Mouse (Mus musculus) forebrain, embryonic 12.5 days (tissue): Measurements from ENCODE around the gene 1700013F07Rik. TPM values are rescaled to one million over a fixed set of nuclear protein-coding genes. Genes with fewer than 3 reads are reported as not detected.
"Not testable (repeated sequence)": the region's sequence is repeated elsewhere in the genome, so short reads cannot be mapped to it uniquely, and the experiment has no call there.

Source experiments
- ATAC-seq: fragments of 200-750 bp; cut with Nextera tagmentation; 2 replicates; pipeline ENCODE4 v1.8.0; 2017; ENCODE audit warnings: moderate TSS enrichment; ENCODE audit not compliant: low FRiP score
- H3K27ac ChIP-seq: fragments of 300-500 bp; sonication (generic); 2 replicates; pipeline ENCODE4 v1.5.1; 2016; ENCODE audit warnings: mild to moderate bottlenecking
- H3K27me3 ChIP-seq: fragments of 300-500 bp; sonication (generic); 2 replicates; pipeline ENCODE4 v1.6.1; 2016; ENCODE audit warnings: mild to moderate bottlenecking
- H3K36me3 ChIP-seq: fragments of 300-500 bp; sonication (generic); replicated peaks from 2 replicates; pipeline ENCODE4 v1.6.1; 2016; ENCODE audit warnings: mild to moderate bottlenecking
- H3K4me1 ChIP-seq: fragments of 300-500 bp; sonication (generic); 2 replicates; pipeline ENCODE4 v1.6.1; 2016
- H3K4me2 ChIP-seq: fragments of 300-500 bp; sonication (generic); 2 replicates; pipeline ENCODE4 v1.6.1; 2016; ENCODE audit warnings: mild to moderate bottlenecking, moderate library complexity
- H3K4me3 ChIP-seq: fragments of 300-500 bp; sonication (generic); replicated peaks from 2 replicates; pipeline ENCODE4 v1.5.1; 2016; ENCODE audit warnings: mild to moderate bottlenecking
- H3K9ac ChIP-seq: fragments of 300-500 bp; sonication (generic); 2 replicates; pipeline ENCODE4 v1.6.1; 2016; ENCODE audit warnings: mild to moderate bottlenecking
- H3K9me3 ChIP-seq: fragments of 300-500 bp; sonication (generic); 2 replicates; pipeline ENCODE4 v1.6.1; 2016
- WGBS: fragments of 180-500 bp; shearing (Covaris S2); methylation state at CpG from one replicate; pipeline ENCODE4 v1.1.7; 2016; 5-methylcytosine and 5-hydroxymethylcytosine counted together
- polyA plus RNA-seq: library from polyadenylated mRNA; unstranded; fragments of >200 nt; fragmentation: Nextera tagmentation; extraction: Ambion mirVana; gene quantifications from 2 replicates; pipeline ENCODE4 v1.2.1, GENCODE M21; 2016

Gene 1700013F07Rik
- polyA plus RNA-seq: 0.76 and 1.2 TPM in 2 replicates

- ATAC-seq: no peak
- H3K36me3 ChIP-seq: no peaks in the 10 kb centered on the region
- WGBS: 86% methylated on average over 6 of the region's 6 CpGs
- no peaks in the 10 kb centered on the region for H3K9me3 ChIP-seq
- H3K9ac ChIP-seq: no peak within 1 kb of the TSS
- no peak within 1 kb of the TSS for H3K4me2 ChIP-seq
- H3K4me1 ChIP-seq: peaks cover 14% of the 10 kb centered on the region
- peaks cover 18% of the 10 kb centered on the region for H3K27me3 ChIP-seq
- H3K27ac ChIP-seq: no peak within 1 kb of the TSS
- H3K4me3 ChIP-seq: no peak within 1 kb of the TSS
These were observed at the start of gene 1700013F07Rik for GRCm38 (mm10) chr3:108533951-108534350. Gene 1700013F07Rik, plus strand, starts transcription at chr3:108534150.

- no peaks in the 10 kb centered on the region for H3K9me3 ChIP-seq
- H3K27me3 ChIP-seq: no peaks in the 10 kb centered on the region
- WGBS: 91% methylated on average over 4 of the region's 4 CpGs
- H3K4me3 ChIP-seq: no peak overlapping the region
- no peak for ATAC-seq
- no peak overlapping the region for H3K27ac ChIP-seq
- no peaks in the 10 kb centered on the region for H3K4me1 ChIP-seq
- H3K4me2 ChIP-seq: no peak overlapping the region
- H3K36me3 ChIP-seq: no peaks in the 10 kb centered on the region
- no peak overlapping the region for H3K9ac ChIP-seq
These were observed 49.2 kb upstream of the 1700013F07Rik start for GRCm38 (mm10) chr3:108484749-108485148.

- no peak overlapping the region for H3K9ac ChIP-seq
- no peak overlapping the region for H3K4me2 ChIP-seq
- no peak for ATAC-seq
- H3K36me3 ChIP-seq: no peaks in the 10 kb centered on the region
- no peak overlapping the region for H3K27ac ChIP-seq
- H3K4me1 ChIP-seq: 0 out of 2 replicates have a peak, but pooled peaks cover 2% of the 10 kb centered on the region
- H3K27me3 ChIP-seq: no peaks in the 10 kb centered on the region
- WGBS: 49% methylated on average over 3 of the region's 3 CpGs
- H3K9me3 ChIP-seq: no peaks in the 10 kb centered on the region
- no peak overlapping the region for H3K4me3 ChIP-seq
These were observed 44.0 kb upstream of the 1700013F07Rik start for GRCm38 (mm10) chr3:108489968-108490367.

- Histone ChIP-seq H3K36me3 (no peaks in the 10 kb centered on the region), H3K4me3 (no peak overlapping the region), H3K27me3 (peaks cover 11% of the 10 kb centered on the region; the same call in 1 of the 2 replicates), H3K4me2 (no peak overlapping the region), H3K4me1 (peaks cover 18% of the 10 kb centered on the region), H3K9ac (no peak overlapping the region), H3K9me3 (no peaks in the 10 kb centered on the region), H3K27ac (peak overlapping the region; percentile 33; the same call in 1 of the 2 replicates)
- ATAC-seq: no peak
- WGBS: 59% methylated on average over 9 of the region's 9 CpGs
These were observed 39.0 kb upstream of the 1700013F07Rik start for GRCm38 (mm10) chr3:108494861-108495474.

GRCm38 (mm10) chr3:108495486-108495885 is 38.5 kb upstream of the 1700013F07Rik start:
- peak; percentile 49; the same call in 1 of the 2 replicates for ATAC-seq
- H3K27me3 ChIP-seq: peaks cover 11% of the 10 kb centered on the region; the same call in 1 of the 2 replicates
- H3K4me3 ChIP-seq: no peak overlapping the region
- WGBS: 24% methylated on average over 4 of the region's 4 CpGs
- no peak overlapping the region; the same call in 1 of the 2 replicates for H3K4me2 ChIP-seq
- H3K27ac ChIP-seq: peak overlapping the region; percentile 56; the same call in 1 of the 2 replicates
- no peaks in the 10 kb centered on the region for H3K9me3 ChIP-seq
- no peaks in the 10 kb centered on the region for H3K36me3 ChIP-seq
- peaks cover 18% of the 10 kb centered on the region for H3K4me1 ChIP-seq
- H3K9ac ChIP-seq: no peak overlapping the region

- Histone ChIP-seq H3K27me3 (peaks cover 11% of the 10 kb centered on the region; the same call in 1 of the 2 replicates), H3K36me3 (no peaks in the 10 kb centered on the region), H3K27ac (no peak overlapping the region), H3K4me1 (peaks cover 18% of the 10 kb centered on the region), H3K9me3 (no peaks in the 10 kb centered on the region), H3K4me3 (no peak overlapping the region), H3K4me2 (no peak overlapping the region), H3K9ac (no peak overlapping the region)
- 48% methylated on average over 9 of the region's 9 CpGs for WGBS
- no peak for ATAC-seq
These were observed 36.3 kb upstream of the 1700013F07Rik start for GRCm38 (mm10) chr3:108497602-108498001.

GRCm38 (mm10) chr3:108499826-108500225 is 34.1 kb upstream of the 1700013F07Rik start:
- Histone ChIP-seq H3K4me3 (no peak overlapping the region), H3K9ac (no peak overlapping the region)
- WGBS: 70% methylated on average over 8 of the region's 8 CpGs

GRCm38 (mm10) chr3:108501411-108501810 is 32.5 kb upstream of the 1700013F07Rik start:
- H3K36me3 ChIP-seq, H3K4me3 ChIP-seq, ATAC-seq, H3K9me3 ChIP-seq, H3K9ac ChIP-seq, H3K4me2 ChIP-seq, H3K4me1 ChIP-seq, H3K27ac ChIP-seq: not testable (repeated sequence)
- H3K27me3 ChIP-seq: peaks cover 11% of the 10 kb centered on the region; the same call in 1 of the 2 replicates
- WGBS: 88% methylated on average over 3 of the region's 3 CpGs

More at GRCm38 (mm10) chr3:108499826-108500225, 34.1 kb upstream of the 1700013F07Rik start:
- H3K4me2 ChIP-seq: no peak overlapping the region
- no peak for ATAC-seq
- H3K4me1 ChIP-seq: peaks cover 16% of the 10 kb centered on the region
- no peak overlapping the region for H3K27ac ChIP-seq
- no peaks in the 10 kb centered on the region for H3K36me3 ChIP-seq
- H3K9me3 ChIP-seq: no peaks in the 10 kb centered on the region
- peaks cover 11% of the 10 kb centered on the region; the same call in 1 of the 2 replicates for H3K27me3 ChIP-seq

- no peaks in the 10 kb centered on the region for H3K36me3 ChIP-seq
- no peak overlapping the region for H3K4me3 ChIP-seq
- H3K27me3 ChIP-seq: no peaks in the 10 kb centered on the region
- H3K27ac ChIP-seq: no peak overlapping the region
- no peak overlapping the region for H3K4me2 ChIP-seq
- H3K9ac ChIP-seq: no peak overlapping the region
- H3K9me3 ChIP-seq: no peaks in the 10 kb centered on the region
- WGBS: 90% methylated on average over 4 of the region's 4 CpGs
- no peak for ATAC-seq
- H3K4me1 ChIP-seq: 0 out of 2 replicates have a peak, but pooled peaks cover 4% of the 10 kb centered on the region
These were observed 30.0 kb upstream of the 1700013F07Rik start for GRCm38 (mm10) chr3:108503908-108504307.

GRCm38 (mm10) chr3:108508745-108509474 is 25.0 kb upstream of the 1700013F07Rik start:
- no peak overlapping the region for H3K4me3 ChIP-seq
- 80% methylated on average over 4 of the region's 4 CpGs for WGBS
- no peak overlapping the region for H3K4me2 ChIP-seq
- no peak overlapping the region for H3K27ac ChIP-seq
- no peak overlapping the region for H3K9ac ChIP-seq
- H3K27me3 ChIP-seq: peaks cover 8% of the 10 kb centered on the region; the same call in 1 of the 2 replicates
- no peak for ATAC-seq
- no peaks in the 10 kb centered on the region for H3K9me3 ChIP-seq
- no peaks in the 10 kb centered on the region for H3K36me3 ChIP-seq
- H3K4me1 ChIP-seq: peaks cover 24% of the 10 kb centered on the region

- Histone ChIP-seq H3K27me3 (peaks cover 8% of the 10 kb centered on the region; the same call in 1 of the 2 replicates), H3K4me3 (no peak overlapping the region), H3K9ac (no peak overlapping the region), H3K9me3 (no peaks in the 10 kb centered on the region), H3K27ac (no peak overlapping the region), H3K4me2 (no peak overlapping the region), H3K4me1 (peaks cover 24% of the 10 kb centered on the region), H3K36me3 (no peaks in the 10 kb centered on the region)
- ATAC-seq: no peak
- 45% methylated on average over 2 of the region's 2 CpGs for WGBS
These were observed 23.8 kb upstream of the 1700013F07Rik start for GRCm38 (mm10) chr3:108510156-108510555.

GRCm38 (mm10) chr3:108510716-108511483 is 23.1 kb upstream of the 1700013F07Rik start:
- Histone ChIP-seq H3K27me3 (peaks cover 8% of the 10 kb centered on the region; the same call in 1 of the 2 replicates), H3K9me3 (no peaks in the 10 kb centered on the region), H3K36me3 (no peaks in the 10 kb centered on the region), H3K4me1 (peaks cover 24% of the 10 kb centered on the region), H3K4me2 (peak overlapping the region; percentile 19; the same call in 1 of the 2 replicates), H3K27ac (peak overlapping the region; percentile 75), H3K4me3 (no peak overlapping the region), H3K9ac (no peak overlapping the region)
- WGBS: 10% methylated on average over 9 of the region's 9 CpGs
- ATAC-seq: peak; percentile 66
